Mouse (Mus musculus) inflammation-experienced regulatory T-cells, adult 16 weeks (primary cell): ENCODE results near the gene Gm17361. TPM values are rescaled to one million over a fixed set of nuclear protein-coding genes. Genes with fewer than 3 reads are reported as not detected.

ENCODE experiments used
- polyA plus RNA-seq: library from polyadenylated mRNA; unstranded; fragments of 100-300 nt; shearing (Covaris generic); gene quantifications from one replicate; pipeline ENCODE4 v1.2.1, GENCODE M21; 2017

Gene Gm17361
- polyA plus RNA-seq = not detected

GRCm38 (mm10) chrX:125003863-125004262 lies at the start of gene Gm17361:
Gene Gm17361 (plus strand): TSS chrX:125004163.

